Mouse (Mus musculus): ENCODE results near the gene Tcp11l2. TPM values are rescaled to one million over a fixed set of nuclear protein-coding genes. Genes with fewer than 3 reads are reported as not detected.

The Tcp11l2 gene
- polyA plus RNA-seq, 1 experiment = 139 TPM

DNA sequence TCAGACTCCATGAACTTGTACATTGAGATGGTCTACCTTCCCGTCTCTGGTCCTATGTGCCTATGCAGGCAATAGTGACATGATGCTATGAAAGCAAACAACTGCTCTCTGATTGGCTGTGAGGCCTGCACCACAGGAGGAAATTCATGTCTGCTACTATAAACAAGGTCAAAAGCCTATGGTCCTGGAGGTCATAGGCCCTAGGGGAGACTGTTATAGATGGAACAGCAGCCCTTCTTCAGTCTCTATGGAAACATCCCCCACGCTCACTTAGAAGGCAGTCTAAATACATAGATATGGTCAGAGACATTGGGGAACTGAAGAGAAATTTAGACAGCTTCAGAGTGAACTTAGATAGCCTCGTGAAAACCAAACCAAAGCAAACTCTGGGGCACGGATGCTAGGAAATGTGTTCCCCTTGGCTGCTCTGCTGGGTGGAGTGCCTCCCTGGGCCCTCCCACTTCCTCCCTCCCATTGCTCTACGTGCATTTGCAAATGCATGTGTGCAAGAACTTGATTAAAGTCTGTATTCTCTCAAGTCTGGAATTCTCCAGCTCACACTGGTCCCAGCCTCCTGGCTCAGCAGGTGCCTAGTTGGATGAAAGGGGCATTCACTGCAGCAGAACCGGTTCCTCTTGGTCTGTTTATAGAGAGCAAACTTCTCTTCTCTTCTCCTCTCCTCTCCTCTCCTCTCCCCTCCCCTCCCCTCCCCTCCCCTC, 22.0 kb upstream of the Tcp11l2 start:
- no peak overlapping the region for H3K27ac ChIP-seq (ENCODE audit: control insufficient read depth, insufficient read depth, low read length)
- WGBS = 39% methylated on average over 6 of the region's 6 CpGs

GRCm38 (mm10) chr10:84556120-84556519, 20.3 kb upstream of the Tcp11l2 start:
- Histone ChIP-seq H3K4me1 (replicated peaks; ENCODE audit: control insufficient read depth, insufficient read depth, low read length) (no peaks in the 10 kb centered on the region; the same call in 1 of the 2 replicates), H3K36me3 (ENCODE audit: control insufficient read depth, insufficient read depth, low read length) (no peaks in the 10 kb centered on the region), H3K4me3 (ENCODE audit: control insufficient read depth, insufficient read depth, low read length) (no peak overlapping the region), H3K27me3 (ENCODE audit: control insufficient read depth, insufficient read depth, low read length) (no peaks in the 10 kb centered on the region), H3K27ac (ENCODE audit: control insufficient read depth, insufficient read depth, low read length) (no peak overlapping the region)
- TF ChIP-seq POLR2A (IDR thresholded peaks at IDR 0.05; ENCODE audit: control insufficient read depth, extremely low read depth, insufficient read depth, low read length, poor library complexity) = no peak
- no peak for TF ChIP-seq CTCF (IDR thresholded peaks at IDR 0.05; ENCODE audit: borderline replicate concordance, control insufficient read depth, extremely low read depth, insufficient read depth, low read length, poor library complexity)
- 53% methylated on average over 2 of the region's 2 CpGs for WGBS
- DNase-seq = no peak

More for the DNA sequence above, 22.0 kb upstream of the Tcp11l2 start:
- TF ChIP-seq CTCF (IDR thresholded peaks at IDR 0.05; ENCODE audit: borderline replicate concordance, control insufficient read depth, extremely low read depth, insufficient read depth, low read length, poor library complexity) (no peak), POLR2A (IDR thresholded peaks at IDR 0.05; ENCODE audit: control insufficient read depth, extremely low read depth, insufficient read depth, low read length, poor library complexity) (no peak)
- Histone ChIP-seq H3K4me3 (ENCODE audit: control insufficient read depth, insufficient read depth, low read length) (no peak overlapping the region), H3K4me1 (replicated peaks; ENCODE audit: control insufficient read depth, insufficient read depth, low read length) (peaks cover 2% of the 10 kb centered on the region), H3K36me3 (ENCODE audit: control insufficient read depth, insufficient read depth, low read length) (no peaks in the 10 kb centered on the region), H3K27me3 (ENCODE audit: control insufficient read depth, insufficient read depth, low read length) (no peaks in the 10 kb centered on the region)
- no peak for DNase-seq

DNA sequence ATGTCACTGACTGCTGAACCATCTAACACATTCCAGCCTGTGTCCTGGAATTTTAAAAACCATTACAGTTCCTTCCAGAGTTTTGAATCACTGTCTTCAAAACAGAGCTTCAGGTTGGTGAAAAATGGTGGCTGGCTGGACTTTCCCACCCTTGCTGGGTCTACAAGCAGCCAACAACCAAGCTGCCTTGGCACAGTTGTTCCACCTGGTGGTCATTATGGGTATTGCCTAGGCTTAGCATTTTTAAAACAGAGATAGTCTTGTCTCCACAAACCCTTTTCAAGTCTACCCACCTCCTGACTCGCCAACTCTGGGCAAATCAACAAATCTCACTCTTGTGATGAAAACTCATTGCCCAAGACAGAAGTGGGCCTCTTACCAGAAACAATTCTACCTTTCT, 17.9 kb upstream of the Tcp11l2 start:
- TF ChIP-seq CTCF (IDR thresholded peaks at IDR 0.05; ENCODE audit: borderline replicate concordance, control insufficient read depth, extremely low read depth, insufficient read depth, low read length, poor library complexity) = no peak
- no peak for TF ChIP-seq POLR2A (IDR thresholded peaks at IDR 0.05; ENCODE audit: control insufficient read depth, extremely low read depth, insufficient read depth, low read length, poor library complexity)
- Histone ChIP-seq H3K4me1 (replicated peaks; ENCODE audit: control insufficient read depth, insufficient read depth, low read length) (peaks cover 5% of the 10 kb centered on the region), H3K27ac (ENCODE audit: control insufficient read depth, insufficient read depth, low read length) (no peak overlapping the region), H3K36me3 (ENCODE audit: control insufficient read depth, insufficient read depth, low read length) (no peaks in the 10 kb centered on the region), H3K27me3 (ENCODE audit: control insufficient read depth, insufficient read depth, low read length) (no peaks in the 10 kb centered on the region), H3K4me3 (ENCODE audit: control insufficient read depth, insufficient read depth, low read length) (no peak overlapping the region)
- no peak for DNase-seq
- 100% methylated on average over 1 of the region's 1 CpGs for WGBS

GRCm38 (mm10) chr10:84559986-84560385, 16.4 kb upstream of the Tcp11l2 start:
- Histone ChIP-seq H3K4me1 (replicated peaks; ENCODE audit: control insufficient read depth, insufficient read depth, low read length) (peaks cover 5% of the 10 kb centered on the region), H3K4me3 (ENCODE audit: control insufficient read depth, insufficient read depth, low read length) (no peak overlapping the region), H3K27ac (ENCODE audit: control insufficient read depth, insufficient read depth, low read length) (no peak overlapping the region), H3K36me3 (ENCODE audit: control insufficient read depth, insufficient read depth, low read length) (no peaks in the 10 kb centered on the region), H3K27me3 (ENCODE audit: control insufficient read depth, insufficient read depth, low read length) (no peaks in the 10 kb centered on the region)
- DNase-seq = no peak
- TF ChIP-seq CTCF (IDR thresholded peaks at IDR 0.05; ENCODE audit: borderline replicate concordance, control insufficient read depth, extremely low read depth, insufficient read depth, low read length, poor library complexity) (no peak), POLR2A (IDR thresholded peaks at IDR 0.05; ENCODE audit: control insufficient read depth, extremely low read depth, insufficient read depth, low read length, poor library complexity) (no peak)
- 95% methylated on average over 4 of the region's 4 CpGs for WGBS

GRCm38 (mm10) chr10:84562121-84562520, 14.3 kb upstream of the Tcp11l2 start:
- no peaks in the 10 kb centered on the region for H3K27me3 ChIP-seq (ENCODE audit: control insufficient read depth, insufficient read depth, low read length)
- no peaks in the 10 kb centered on the region for H3K36me3 ChIP-seq (ENCODE audit: control insufficient read depth, insufficient read depth, low read length)
- no peak overlapping the region for H3K27ac ChIP-seq (ENCODE audit: control insufficient read depth, insufficient read depth, low read length)
- no peak for TF ChIP-seq POLR2A (IDR thresholded peaks at IDR 0.05; ENCODE audit: control insufficient read depth, extremely low read depth, insufficient read depth, low read length, poor library complexity)
- TF ChIP-seq CTCF (IDR thresholded peaks at IDR 0.05; ENCODE audit: borderline replicate concordance, control insufficient read depth, extremely low read depth, insufficient read depth, low read length, poor library complexity) = no peak
- peaks cover 5% of the 10 kb centered on the region for H3K4me1 ChIP-seq (replicated peaks; ENCODE audit: control insufficient read depth, insufficient read depth, low read length)
- DNase-seq = no peak
- H3K4me3 ChIP-seq (ENCODE audit: control insufficient read depth, insufficient read depth, low read length) = no peak overlapping the region
- 98% methylated on average over 5 of the region's 5 CpGs for WGBS

GRCm38 (mm10) chr10:84562567-84563554, 13.6 kb upstream of the Tcp11l2 start:
- no peak overlapping the region for H3K4me3 ChIP-seq (ENCODE audit: control insufficient read depth, insufficient read depth, low read length)
- H3K36me3 ChIP-seq (ENCODE audit: control insufficient read depth, insufficient read depth, low read length) = no peaks in the 10 kb centered on the region
- peaks cover 5% of the 10 kb centered on the region for H3K4me1 ChIP-seq (replicated peaks; ENCODE audit: control insufficient read depth, insufficient read depth, low read length)
- peak; percentile 39 for DNase-seq
- H3K27me3 ChIP-seq (ENCODE audit: control insufficient read depth, insufficient read depth, low read length) = no peaks in the 10 kb centered on the region
- no peak overlapping the region for H3K27ac ChIP-seq (ENCODE audit: control insufficient read depth, insufficient read depth, low read length)
- WGBS = 53% methylated on average over 13 of the region's 13 CpGs
- TF ChIP-seq CTCF (IDR thresholded peaks at IDR 0.05; ENCODE audit: borderline replicate concordance, control insufficient read depth, extremely low read depth, insufficient read depth, low read length, poor library complexity) (no peak), POLR2A (IDR thresholded peaks at IDR 0.05; ENCODE audit: control insufficient read depth, extremely low read depth, insufficient read depth, low read length, poor library complexity) (no peak)
